Mouse (Mus musculus) Muller cell, postnatal 12 days (primary cell): ENCODE results near the gene A930033H14Rik.

Experiments
- DNase-seq: peaks from one replicate; pipeline ENCODE4 v3.0.0-alpha.2; 2015; ENCODE audit errors: inconsistent ontology term

The A930033H14Rik gene

GRCm38 (mm10) chr10:69237185-69237584 is 24.3 kb upstream of the A930033H14Rik start:
- DNase-seq: no peak

DNA sequence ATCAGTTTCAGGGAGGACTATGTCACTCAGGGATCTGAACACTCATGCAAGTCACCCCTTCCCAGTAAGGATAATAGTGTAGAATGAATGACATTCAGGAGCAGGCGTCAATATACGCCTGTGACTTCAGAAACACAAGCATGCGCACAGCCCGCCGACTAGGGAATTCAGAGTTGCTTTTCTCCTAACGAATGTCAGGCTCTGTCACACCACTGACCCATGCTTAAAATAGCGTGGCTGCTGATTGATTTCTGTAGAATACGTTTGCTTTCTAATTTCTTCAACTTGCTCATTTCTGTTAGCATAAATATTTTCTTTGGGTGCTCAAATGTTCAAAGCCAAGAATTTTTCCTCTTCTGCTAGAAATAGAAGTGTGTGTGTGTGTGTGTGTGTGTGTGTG is 13.1 kb upstream of the A930033H14Rik start:
- DNase-seq: no peak

GRCm38 (mm10) chr10:69225471-69225870 is 12.6 kb upstream of the A930033H14Rik start:
- DNase-seq: no peak

GRCm38 (mm10) chr10:69224276-69224675 is 11.4 kb upstream of the A930033H14Rik start:
- DNase-seq: no peak

DNA sequence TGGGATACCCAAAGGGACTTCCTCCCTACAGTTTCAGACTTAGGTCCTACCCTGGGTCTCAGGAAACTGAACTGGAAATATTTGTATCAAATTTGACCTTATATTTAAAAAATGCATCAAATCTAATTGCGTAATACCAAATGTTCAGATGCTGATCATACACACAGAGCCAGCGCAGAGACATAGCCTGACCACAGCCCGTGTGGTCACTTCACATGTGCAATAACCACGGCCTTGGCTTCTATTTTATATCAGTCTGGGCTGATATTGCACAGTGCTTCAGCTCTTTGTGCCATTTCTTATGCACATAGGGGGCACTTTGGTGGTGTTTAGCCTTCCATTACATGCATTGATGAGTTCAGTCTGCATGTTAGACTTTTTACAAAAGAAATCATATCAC is 10.3 kb upstream of the A930033H14Rik start:
- DNase-seq: no peak

DNA sequence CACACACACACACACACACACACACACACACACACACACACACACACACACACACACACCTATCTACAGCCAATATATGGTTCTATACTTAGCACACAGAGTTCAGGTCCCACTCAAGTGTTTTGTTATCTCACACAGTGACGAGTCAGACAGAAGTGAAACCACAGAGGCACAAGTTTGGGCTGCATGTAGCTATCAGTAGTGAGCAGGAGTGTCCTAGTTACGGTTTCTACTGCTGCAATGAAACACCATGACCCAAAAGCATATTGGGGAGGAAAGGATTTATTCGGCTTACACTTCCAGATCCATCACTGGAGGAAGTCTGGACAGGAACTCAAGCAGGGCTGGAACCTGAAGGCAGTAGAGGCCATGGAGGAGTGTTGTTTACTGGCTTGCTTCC is 9.1 kb upstream of the A930033H14Rik start:
- DNase-seq: no peak

GRCm38 (mm10) chr10:69221148-69221547 is 8.2 kb upstream of the A930033H14Rik start:
- DNase-seq: no peak

DNA sequence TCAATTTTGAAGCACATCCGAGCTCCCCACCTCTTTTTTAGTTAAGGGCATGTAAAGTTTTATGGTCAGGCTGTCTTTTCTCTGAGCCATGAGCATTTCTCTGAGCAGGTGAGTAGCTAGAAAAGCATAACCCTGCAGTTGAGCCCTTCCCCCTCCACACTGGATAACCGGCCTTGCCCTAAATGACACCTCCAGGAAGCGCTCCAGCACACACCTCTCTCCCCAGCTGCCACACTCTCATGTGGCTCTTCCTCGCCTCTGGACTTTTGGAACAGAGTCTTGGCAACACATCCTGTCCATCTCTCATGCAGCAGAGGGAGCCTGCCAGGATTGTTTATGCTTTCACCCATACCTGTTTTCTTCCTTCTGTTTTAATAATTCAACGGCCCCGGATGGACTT is 7.4 kb upstream of the A930033H14Rik start:
- no peak for DNase-seq

DNA sequence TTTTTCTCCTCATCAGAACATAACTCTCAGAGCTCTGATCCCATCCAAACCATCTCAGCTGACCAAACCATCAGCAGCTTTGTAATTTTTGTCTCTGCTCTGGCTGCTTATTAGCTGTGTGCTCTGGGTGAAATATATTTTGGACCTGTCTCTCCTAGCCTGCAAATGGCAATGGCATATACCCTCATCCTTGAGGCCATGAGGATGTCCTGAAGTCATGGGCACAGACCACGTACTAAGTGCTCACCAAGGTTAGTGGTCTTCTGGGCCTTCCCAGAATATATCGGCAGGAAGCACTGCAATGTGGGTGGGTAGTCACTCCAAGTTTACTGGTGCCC is 6.4 kb upstream of the A930033H14Rik start:
- DNase-seq: no peak

- DNase-seq: no peak
Measured at GRCm38 (mm10) chr10:69218458-69219288, 5.8 kb upstream of the A930033H14Rik start.

DNA sequence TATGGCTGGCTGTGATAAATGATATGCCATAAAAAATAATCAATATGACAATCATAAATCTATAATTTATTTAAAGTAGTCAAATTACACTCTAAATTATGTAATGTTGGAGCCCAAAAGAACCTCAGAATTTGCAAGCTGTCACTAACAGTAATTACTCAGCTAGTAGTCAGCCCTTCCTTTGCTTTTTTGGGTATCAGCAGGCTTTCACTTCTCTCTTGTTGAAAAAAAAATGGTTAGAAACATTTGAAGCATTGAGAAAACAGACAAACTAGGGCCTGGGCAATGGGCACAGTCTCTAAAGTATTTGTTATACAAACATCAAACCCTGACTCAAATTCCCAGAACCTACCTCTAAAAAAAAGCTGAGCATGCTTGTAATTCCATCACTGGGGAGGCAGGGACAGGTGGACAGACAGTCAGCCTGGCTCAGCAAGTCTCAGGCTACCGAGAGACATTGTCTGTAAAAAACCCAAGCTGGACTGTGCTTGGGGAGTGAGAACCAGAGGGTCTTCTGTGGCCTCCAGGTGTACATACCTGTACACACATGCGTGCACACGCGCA is 4.3 kb upstream of the A930033H14Rik start:
- DNase-seq: no peak

DNA sequence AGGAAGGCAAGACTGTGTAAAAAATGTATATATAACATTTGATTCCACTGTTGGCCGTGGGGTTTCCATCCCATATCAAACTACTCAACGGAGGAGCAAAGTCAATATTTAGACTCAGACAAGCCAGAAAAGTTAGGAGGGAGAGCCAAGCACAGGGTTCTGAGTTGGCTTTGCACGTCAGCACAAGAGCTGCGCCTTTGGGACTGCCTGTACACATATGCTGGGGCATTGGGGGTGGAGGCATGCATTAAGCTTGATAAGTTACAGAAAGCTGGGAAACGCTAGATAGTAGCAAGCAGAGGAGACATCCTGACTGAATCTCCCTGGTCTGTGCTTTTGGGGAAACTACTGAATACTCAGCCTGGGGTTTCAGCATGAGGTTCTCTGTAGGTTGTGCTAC is 1.1 kb upstream of the A930033H14Rik start:
- DNase-seq: no peak

DNA sequence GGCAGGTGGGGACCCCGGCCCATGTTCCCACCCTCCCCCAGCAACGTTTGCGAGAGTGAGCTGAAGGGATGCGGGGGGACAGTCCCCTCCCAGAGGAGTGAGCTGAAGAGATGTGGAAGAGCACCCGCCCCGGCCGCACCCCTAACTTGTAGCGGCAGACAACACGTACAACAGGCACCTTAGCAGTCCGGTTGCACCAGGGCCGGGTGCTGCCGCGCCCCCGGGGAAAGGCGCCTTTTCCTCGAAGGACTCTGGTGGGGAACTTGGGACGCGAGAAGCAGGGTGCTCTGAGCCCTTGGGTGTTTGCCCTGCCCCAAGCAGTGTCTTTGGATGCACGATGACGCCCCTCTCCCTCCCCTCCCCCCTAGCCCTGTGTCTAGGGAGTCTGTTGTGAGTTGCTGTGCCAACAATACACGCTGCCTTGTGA is 566 bp upstream of the A930033H14Rik start:
- peak; percentile 53 for DNase-seq

DNA sequence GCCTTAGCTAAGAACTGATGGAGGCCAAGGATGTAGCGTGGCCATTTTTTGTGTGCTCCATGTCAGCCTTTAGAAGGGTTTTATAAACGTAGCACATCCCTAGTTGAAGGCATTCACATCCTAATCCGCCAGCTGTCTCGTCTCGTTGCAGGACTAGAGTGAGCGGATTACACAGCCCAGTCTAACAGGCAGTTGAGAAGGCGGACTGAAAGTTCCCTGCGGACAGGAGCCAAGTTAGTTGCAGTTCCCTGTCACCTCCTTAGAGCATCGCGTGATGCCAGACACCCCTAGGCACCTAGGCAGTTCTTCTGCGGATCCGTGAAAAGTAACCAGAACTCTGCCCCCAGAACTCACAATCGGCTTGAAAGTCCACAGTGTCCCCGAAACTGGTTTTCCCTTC is 922 bp downstream of the A930033H14Rik start:
- DNase-seq: peak; percentile 20

GRCm38 (mm10) chr10:69211560-69211959 is 1.3 kb downstream of the A930033H14Rik start:
- no peak for DNase-seq

DNA sequence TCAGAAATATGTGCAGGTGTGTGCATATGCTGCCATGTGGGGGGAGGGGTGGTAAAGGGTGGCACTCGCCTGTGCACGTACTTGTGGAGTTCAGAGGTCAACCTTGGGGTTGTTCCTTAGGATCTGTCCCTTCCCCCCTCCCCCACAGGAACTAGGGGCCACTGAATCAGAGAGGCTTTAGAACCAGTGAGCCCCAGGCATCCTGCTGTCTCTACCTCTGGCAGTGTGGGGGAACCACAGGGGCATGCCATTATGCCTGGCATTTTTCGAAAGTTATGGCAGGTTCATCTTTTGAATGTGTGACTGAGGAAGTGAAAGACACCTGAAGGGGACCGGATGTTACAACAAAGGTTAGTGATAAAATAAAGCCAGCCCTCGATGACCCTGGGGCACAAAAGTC is 2.2 kb downstream of the A930033H14Rik start:
- DNase-seq: no peak

DNA sequence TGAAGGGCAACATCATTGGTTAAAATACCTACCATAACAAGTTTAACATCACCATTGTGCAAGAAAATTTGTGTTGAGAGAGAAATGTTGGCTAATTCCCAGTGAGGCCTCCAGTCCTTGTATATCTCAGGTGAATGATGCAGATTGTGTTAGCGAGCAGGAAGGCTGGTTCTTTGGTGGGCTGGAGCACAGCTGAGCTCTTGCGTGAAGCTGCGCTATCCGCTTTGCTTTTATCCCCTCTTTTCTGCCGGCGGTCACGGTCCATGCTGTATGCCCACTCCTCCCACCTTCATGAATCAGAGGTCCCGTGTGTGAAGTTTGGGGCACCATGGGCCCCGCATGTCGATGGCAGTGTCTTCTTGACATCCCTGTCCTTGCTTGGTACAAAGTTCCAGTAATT is 2.9 kb downstream of the A930033H14Rik start:
- DNase-seq: no peak

- no peak for DNase-seq
Measured at GRCm38 (mm10) chr10:69208705-69209104, 4.2 kb downstream of the A930033H14Rik start.

- no peak for DNase-seq
Measured at GRCm38 (mm10) chr10:69207981-69208630, 4.8 kb downstream of the A930033H14Rik start.

DNA sequence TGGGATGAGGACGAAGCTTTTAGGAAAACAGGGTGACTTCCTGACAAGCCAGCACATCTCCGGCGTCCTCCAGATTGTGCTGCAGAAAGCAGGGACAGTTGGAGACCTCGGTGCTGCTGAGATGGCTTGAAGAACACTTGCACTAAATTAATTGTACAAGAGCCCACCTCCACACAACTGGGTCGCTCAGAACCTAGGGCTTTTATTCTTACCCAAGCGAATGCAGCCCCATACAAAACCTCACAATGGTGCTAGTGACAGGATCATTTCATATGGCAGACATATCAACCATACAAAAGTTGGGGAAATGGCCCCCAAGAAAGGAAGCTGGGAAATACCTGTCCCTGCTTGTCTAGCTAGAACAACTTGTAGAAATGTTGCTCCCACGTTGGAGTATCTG is 5.4 kb downstream of the A930033H14Rik start:
- DNase-seq: no peak

- no peak for DNase-seq
Measured at GRCm38 (mm10) chr10:69206081-69206480, 6.8 kb downstream of the A930033H14Rik start.

GRCm38 (mm10) chr10:69204677-69205400 is 8.1 kb downstream of the A930033H14Rik start:
- DNase-seq: peak; percentile 71
